Mouse (Mus musculus) MEL (cell line): ENCODE data around the gene Hist1h2ad.
"Not testable (repeated sequence)": the region's sequence is repeated elsewhere in the genome, so short reads cannot be mapped to it uniquely, and the experiment has no call there.

Experiments
- CHD1 ChIP-seq: IDR thresholded peaks from 2 replicates; pipeline ENCODE4 v1.6.1; 2012; ENCODE audit warnings: low read depth, mild to moderate bottlenecking, inconsistent platforms, low read length, improper control_type of control experiment
- CHD2 ChIP-seq: IDR thresholded peaks from 2 replicates; pipeline ENCODE4 v1.6.1; 2011; ENCODE audit warnings: low read length, improper control_type of control experiment
- CTCF ChIP-seq, 3 experiments: IDR thresholded peaks in 2 of 3; conservative IDR thresholded peaks in 1 of 3; 2 replicates each; pipeline ENCODE4 v1.5.1; 2011 to 2012; ENCODE audit warnings: low read length in 3 of 3, low read depth in 2 of 3, mild to moderate bottlenecking in 2 of 3, improper control_type of control experiment in 1 of 3, inconsistent platforms in 1 of 3, mixed read lengths in 1 of 3, moderate library complexity in 1 of 3; ENCODE audit not compliant: control insufficient read depth in 1 of 3, insufficient read depth in 1 of 3, poor library complexity in 1 of 3, severe bottlenecking in 1 of 3
- ETS1 ChIP-seq: IDR thresholded peaks from 2 replicates; pipeline ENCODE4 v1.6.1; 2012; ENCODE audit warnings: low read depth, mild to moderate bottlenecking, inconsistent platforms, low read length, improper control_type of control experiment, moderate library complexity
- GATA1 ChIP-seq: IDR thresholded peaks from 2 replicates; pipeline ENCODE4 v1.6.1; 2011; ENCODE audit warnings: low read depth, low read length, improper control_type of control experiment
- HCFC1 ChIP-seq: IDR thresholded peaks from 2 replicates; pipeline ENCODE4 v1.6.1; 2012; ENCODE audit warnings: low read depth, mild to moderate bottlenecking, inconsistent platforms, low read length, improper control_type of control experiment, moderate library complexity
- MAZ ChIP-seq: IDR thresholded peaks from 2 replicates; pipeline ENCODE4 v1.6.1; 2012; ENCODE audit warnings: low read depth, mild to moderate bottlenecking, inconsistent platforms, low read length, improper control_type of control experiment
- POLR2A ChIP-seq, 2 experiments: IDR thresholded peaks; 2 replicates each; pipeline ENCODE4 v1.6.1; 2011 to 2012; ENCODE audit warnings: low read length in 2 of 2, mild to moderate bottlenecking in 2 of 2, control low read depth in 1 of 2, improper control_type of control experiment in 1 of 2, low read depth in 1 of 2, moderate library complexity in 1 of 2; ENCODE audit not compliant: control insufficient read depth in 1 of 2, insufficient read depth in 1 of 2, poor library complexity in 1 of 2
- USF1 ChIP-seq: IDR thresholded peaks from 2 replicates; pipeline ENCODE4 v1.6.1; 2014; ENCODE audit warnings: low read depth, mild to moderate bottlenecking, inconsistent platforms, low read length, improper control_type of control experiment, moderate library complexity
- USF2 ChIP-seq, 2 experiments: IDR thresholded peaks; 2 replicates each; pipeline ENCODE4 v1.6.1; 2011 to 2012; ENCODE audit warnings: improper control_type of control experiment in 2 of 2, low read length in 2 of 2, borderline replicate concordance in 1 of 2, inconsistent platforms in 1 of 2, low read depth in 1 of 2, mild to moderate bottlenecking in 1 of 2; ENCODE audit not compliant: insufficient read depth in 1 of 2
- ZMIZ1 ChIP-seq: IDR thresholded peaks from 2 replicates; pipeline ENCODE4 v1.6.1; 2012; ENCODE audit warnings: low read depth, mild to moderate bottlenecking, inconsistent platforms, low read length, improper control_type of control experiment, moderate library complexity

DNA sequence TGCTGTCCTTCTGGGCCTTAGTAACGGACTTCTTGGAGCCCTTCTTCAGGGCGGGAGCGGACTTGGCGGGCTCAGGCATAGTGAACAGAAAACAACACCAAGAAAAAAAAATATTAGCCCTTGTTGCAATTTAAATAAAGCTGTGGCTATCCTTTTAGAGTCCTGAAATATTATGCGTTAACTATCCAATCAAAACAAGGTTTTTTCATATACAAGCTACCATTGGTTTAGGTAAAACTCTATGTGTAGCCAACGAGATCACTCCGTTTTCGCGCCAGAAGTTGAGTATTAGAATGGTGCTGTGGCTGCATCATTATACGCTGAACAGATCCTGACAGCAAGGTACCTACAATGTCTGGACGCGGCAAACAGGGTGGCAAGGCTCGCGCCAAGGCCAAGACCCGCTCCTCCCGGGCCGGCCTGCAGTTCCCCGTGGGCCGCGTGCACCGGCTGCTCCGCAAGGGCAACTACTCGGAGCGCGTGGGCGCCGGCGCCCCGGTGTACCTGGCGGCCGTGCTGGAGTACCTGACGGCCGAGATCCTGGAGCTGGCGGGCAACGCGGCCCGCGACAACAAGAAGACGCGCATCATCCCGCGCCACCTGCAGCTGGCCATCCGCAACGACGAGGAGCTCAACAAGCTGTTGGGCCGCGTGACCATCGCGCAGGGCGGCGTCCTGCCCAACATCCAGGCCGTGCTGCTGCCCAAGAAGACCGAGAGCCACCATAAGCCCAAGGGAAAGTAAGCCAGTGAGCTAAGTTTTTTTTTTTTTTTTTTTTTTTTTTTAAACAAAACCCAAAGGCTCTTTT lies 40.4 kb upstream of the Hist1h2ad start, which contains the start of gene Hist1h2af:
- TF ChIP-seq CHD2; ZMIZ1; MAZ; USF1; HCFC1; CHD1; CTCF (IDR thresholded peaks at IDR 0.05 in 2 of 3, conservative IDR thresholded peaks at IDR 0.05 in 1 of 3; ENCODE audit: control insufficient read depth in 1 of 3, insufficient read depth in 1 of 3, low read depth in 2 of 3, low read length in 3 of 3, poor library complexity in 1 of 3, severe bottlenecking in 1 of 3); ETS1; USF2 (IDR thresholded peaks at IDR 0.05; ENCODE audit: borderline replicate concordance in 1 of 2, insufficient read depth in 1 of 2, low read depth in 1 of 2, low read length in 2 of 2); GATA1: not testable (repeated sequence)
- TF ChIP-seq POLR2A (IDR thresholded peaks at IDR 0.05; ENCODE audit: control insufficient read depth in 1 of 2, insufficient read depth in 1 of 2, low read depth in 1 of 2, low read length in 2 of 2, poor library complexity in 1 of 2): peak; percentile 66 to 74; a peak in 3 of 4 replicates
